Mouse (Mus musculus) inflammation-experienced regulatory T-cells, adult 16 weeks (primary cell): ENCODE measurements around the gene 1700061G19Rik. TPM values are rescaled to one million over a fixed set of nuclear protein-coding genes. Genes with fewer than 3 reads are reported as not detected.

ENCODE experiments used
- polyA plus RNA-seq: library from polyadenylated mRNA; unstranded; fragments of 100-300 nt; shearing (Covaris generic); gene quantifications from one replicate; pipeline ENCODE4 v1.2.1, GENCODE M21; 2017

The 1700061G19Rik gene
- polyA plus RNA-seq, result 0.11 TPM

DNA sequence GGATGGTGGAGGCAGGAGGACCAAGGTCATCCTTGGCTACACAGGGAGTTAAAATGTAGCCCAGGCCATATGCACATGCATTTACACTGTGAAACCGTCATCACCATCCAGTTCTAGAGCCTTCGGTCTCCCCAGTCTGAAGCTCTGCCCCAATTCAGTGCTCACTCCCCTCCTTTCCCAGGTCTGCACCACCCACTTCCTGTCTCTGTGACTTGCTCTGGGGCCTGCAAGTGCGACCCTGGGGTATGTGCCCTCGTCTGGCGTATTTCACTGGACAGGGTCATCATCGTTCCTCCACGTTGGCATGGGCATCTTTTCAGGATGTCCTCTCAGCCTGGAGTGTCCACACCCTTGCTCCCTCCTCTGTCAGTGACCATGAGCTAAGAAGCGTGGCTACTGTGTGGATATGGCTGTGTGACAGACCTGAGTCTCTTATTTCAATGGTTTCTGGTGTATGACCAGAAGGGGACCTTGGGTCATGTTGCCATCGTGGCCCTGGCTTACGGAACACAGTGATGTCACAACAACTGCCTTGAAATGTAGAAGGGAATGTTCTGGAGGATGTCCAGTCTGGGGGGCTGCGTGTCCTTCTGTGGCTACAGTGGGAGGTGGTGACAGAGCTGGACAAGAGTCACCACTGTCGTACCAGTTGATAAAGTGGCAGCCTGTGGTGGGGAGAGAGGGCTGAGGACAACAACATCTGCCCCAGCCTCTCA lies at the start of gene 1700061G19Rik:
1700061G19Rik (plus strand) TSS at position 542 of the 716 bp plus-strand sequence.

DNA sequence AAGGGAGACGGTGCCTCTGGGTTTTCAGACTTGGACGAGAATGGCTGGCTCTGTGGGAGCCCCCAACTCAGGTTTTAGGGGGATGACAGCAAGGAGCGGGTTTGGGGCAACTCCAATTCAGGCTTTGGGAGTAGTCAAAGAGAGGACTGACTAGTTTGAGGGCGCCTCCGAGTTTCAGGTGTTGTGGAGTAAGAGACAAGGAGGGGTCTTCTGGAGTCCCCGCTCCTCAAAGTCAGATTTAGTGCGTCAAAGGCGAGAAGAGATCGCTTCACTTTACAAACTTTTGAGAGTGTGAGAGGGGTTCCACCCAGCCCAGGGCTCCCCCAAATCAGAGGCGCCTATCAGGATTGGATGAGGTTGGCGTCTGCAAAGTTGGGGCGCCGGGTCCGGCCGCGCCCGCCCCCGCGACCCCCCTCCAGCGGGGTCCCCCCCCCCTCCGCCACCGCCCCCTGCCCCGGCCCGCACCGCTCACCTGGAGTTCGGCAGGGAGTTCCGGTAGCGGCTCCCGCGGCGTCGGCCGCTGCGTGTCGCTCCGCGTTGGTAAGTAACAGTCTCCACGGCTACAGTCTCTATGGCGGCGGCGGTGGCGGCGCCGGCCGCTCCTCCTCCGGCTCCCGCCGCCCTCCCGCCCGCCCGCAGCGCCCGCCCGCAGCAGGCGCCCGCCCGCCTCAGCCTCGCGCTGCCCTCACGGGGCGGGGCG lies 44.7 kb upstream of the 1700061G19Rik start, which contains the start of gene Rfx2:
Rfx2 (minus strand) TSS at position 603 of the 700 bp plus-strand sequence.

DNA sequence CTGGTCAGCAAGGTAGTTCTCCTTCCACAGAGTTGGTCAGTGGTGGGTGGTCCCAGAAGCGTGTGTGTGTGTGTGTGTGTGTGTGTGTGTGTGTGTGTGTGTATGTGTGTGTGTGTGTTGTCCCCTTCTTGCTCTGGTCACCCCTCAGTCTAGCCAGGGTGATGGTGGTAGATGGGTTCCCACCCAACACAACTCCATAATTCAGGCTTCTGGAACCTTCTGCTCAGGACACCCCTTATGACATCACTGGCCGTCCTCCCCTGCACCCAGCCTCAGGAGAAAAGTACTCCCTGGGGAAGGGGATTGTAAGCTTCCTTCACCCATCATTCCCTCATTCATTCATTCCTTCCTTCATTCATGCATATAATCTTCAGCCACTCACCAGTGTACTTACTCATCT lies 1.0 kb upstream of the 1700061G19Rik start, which contains the start of gene Acsbg2:
Acsbg2 (minus strand) TSS at position 211 of the 400 bp plus-strand sequence.

GRCm38 (mm10) chr17:56935363-56936131 lies 60.3 kb downstream of the 1700061G19Rik start, which contains the start of gene Mllt1:
Gene Mllt1, minus strand, starts transcription at chr17:56935415.

Other genes starting within 250 kb of the 1700061G19Rik start
- gene Lonp1, start 248.6 kb upstream of the 1700061G19Rik start, polyA plus RNA-seq, result 12.7 TPM
- gene Catsperd, start 247.3 kb upstream of the 1700061G19Rik start, polyA plus RNA-seq, result 2.7 TPM
- 115 TPM for gene Ranbp3, start 202.2 kb upstream of the 1700061G19Rik start, polyA plus RNA-seq
- gene Ndufa11, start 157.7 kb upstream of the 1700061G19Rik start, polyA plus RNA-seq, result 257 TPM
- 8.2 TPM for gene Vmac, start 157.5 kb upstream of the 1700061G19Rik start, polyA plus RNA-seq
- gene Nrtn, start 117.9 kb upstream of the 1700061G19Rik start, polyA plus RNA-seq, result not detected
- 64.7 TPM for gene Dus3l, start 110.7 kb upstream of the 1700061G19Rik start, polyA plus RNA-seq
- 2.4 TPM for gene Prr22, start 105.2 kb upstream of the 1700061G19Rik start, polyA plus RNA-seq
- 1.4 TPM for gene Rfx2, start 44.5 kb upstream of the 1700061G19Rik start, polyA plus RNA-seq
- not detected for gene Acsbg2, start 1.0 kb upstream of the 1700061G19Rik start, polyA plus RNA-seq
- gene Mllt1, start 59.9 kb downstream of the 1700061G19Rik start, polyA plus RNA-seq, result 4.8 TPM
- not detected for gene Acer1, start 106.6 kb downstream of the 1700061G19Rik start, polyA plus RNA-seq
- gene Clpp, start 114.8 kb downstream of the 1700061G19Rik start, polyA plus RNA-seq, result 94.9 TPM
- gene Alkbh7, start 121.9 kb downstream of the 1700061G19Rik start, polyA plus RNA-seq, result 37.9 TPM
- gene Pspn, start 124.5 kb downstream of the 1700061G19Rik start, polyA plus RNA-seq, result 1.8 TPM
- 93.0 TPM for gene Gtf2f1, start 135.8 kb downstream of the 1700061G19Rik start, polyA plus RNA-seq
- 0.93 TPM for gene Gm17949, start 136.0 kb downstream of the 1700061G19Rik start, polyA plus RNA-seq
- gene Khsrp, start 156.0 kb downstream of the 1700061G19Rik start, polyA plus RNA-seq, result 7.8 TPM
- gene Slc25a41, start 166.2 kb downstream of the 1700061G19Rik start, polyA plus RNA-seq, result not detected
- gene Crb3, start 183.6 kb downstream of the 1700061G19Rik start, polyA plus RNA-seq, result 3.1 TPM
- 3.8 TPM for gene Slc25a23, start 184.4 kb downstream of the 1700061G19Rik start, polyA plus RNA-seq
- 327 TPM for gene Dennd1c, start 203.0 kb downstream of the 1700061G19Rik start, polyA plus RNA-seq
- gene Tubb4a, start 212.3 kb downstream of the 1700061G19Rik start, polyA plus RNA-seq, result 2.0 TPM
- gene Tnfsf9, start 229.8 kb downstream of the 1700061G19Rik start, polyA plus RNA-seq, result 10.2 TPM